Mouse (Mus musculus) adrenal gland, postnatal 4 days (tissue): ENCODE results near the gene Sh3bp4. TPM values are rescaled to one million over a fixed set of nuclear protein-coding genes. Genes with fewer than 3 reads are reported as not detected.

ENCODE experiments used
- DNase-seq, 2 experiments: peaks; one replicate each; pipeline ENCODE4 v3.0.0; 2021 to 2022; ENCODE audit warnings: low spot score in 2 of 2, mixed read lengths in 2 of 2
- total RNA-seq, 2 experiments: library from RNA; stranded (reverse); gene quantifications; 2 replicates each; pipeline ENCODE4 v1.2.3; 2021

Sh3bp4 gene
- total RNA-seq, 2 experiments from 2014 or later: 19.2 to 22.6 TPM

GRCm38 (mm10) chr1:89092442-89092991 lies 22.3 kb downstream of the Sh3bp4 start:
- no peak for DNase-seq

- DNase-seq: no peak
Observed at GRCm38 (mm10) chr1:89093696-89094095, 23.5 kb downstream of the Sh3bp4 start.

- DNase-seq: no peak
Observed at GRCm38 (mm10) chr1:89094416-89094815, 24.2 kb downstream of the Sh3bp4 start.

GRCm38 (mm10) chr1:89095642-89096424 lies 25.6 kb downstream of the Sh3bp4 start:
- no peak for DNase-seq

- no peak for DNase-seq
Observed at GRCm38 (mm10) chr1:89102231-89103003, 32.2 kb downstream of the Sh3bp4 start.

GRCm38 (mm10) chr1:89103004-89103263 lies 32.7 kb downstream of the Sh3bp4 start:
- DNase-seq: no peak

GRCm38 (mm10) chr1:89103505-89103904 lies 33.3 kb downstream of the Sh3bp4 start:
- no peak for DNase-seq

GRCm38 (mm10) chr1:89104066-89104765 lies 34.0 kb downstream of the Sh3bp4 start:
- DNase-seq: no peak

GRCm38 (mm10) chr1:89105891-89106830 lies 35.9 kb downstream of the Sh3bp4 start:
- no peak for DNase-seq

GRCm38 (mm10) chr1:89107466-89107865 lies 37.3 kb downstream of the Sh3bp4 start:
- DNase-seq: no peak

- no peak for DNase-seq
Observed at GRCm38 (mm10) chr1:89108340-89108896, 38.2 kb downstream of the Sh3bp4 start.

GRCm38 (mm10) chr1:89109767-89110166 lies 39.6 kb downstream of the Sh3bp4 start:
- DNase-seq: no peak

GRCm38 (mm10) chr1:89110767-89111534 lies 40.7 kb downstream of the Sh3bp4 start:
- DNase-seq: no peak

GRCm38 (mm10) chr1:89112544-89112943 lies 42.3 kb downstream of the Sh3bp4 start:
- DNase-seq: no peak

GRCm38 (mm10) chr1:89113731-89114130 lies 43.5 kb downstream of the Sh3bp4 start:
- DNase-seq: no peak

- DNase-seq: no peak
Observed at GRCm38 (mm10) chr1:89117062-89117461, 46.8 kb downstream of the Sh3bp4 start.

- DNase-seq: no peak
Observed at GRCm38 (mm10) chr1:89118076-89118475, 47.9 kb downstream of the Sh3bp4 start.

GRCm38 (mm10) chr1:89118836-89119235 lies 48.6 kb downstream of the Sh3bp4 start:
- no peak for DNase-seq

GRCm38 (mm10) chr1:89120290-89120689 lies 50.1 kb downstream of the Sh3bp4 start:
- no peak for DNase-seq

- DNase-seq: no peak
Observed at GRCm38 (mm10) chr1:89121466-89121865, 51.3 kb downstream of the Sh3bp4 start.
